Mouse (Mus musculus): ENCODE results near the gene Nap1l4. TPM values are rescaled to one million over a fixed set of nuclear protein-coding genes. Genes with fewer than 3 reads are reported as not detected.

Gene Nap1l4
- polyA plus RNA-seq, 1 experiment from 2014 or later, result 310 TPM

- H3K4me3 ChIP-seq, result no peak overlapping the region
- no peak for ATAC-seq (ENCODE audit: insufficient number of reproducible peaks, insufficient read depth, low FRiP score, low TSS enrichment)
These were observed 48.0 kb downstream of the Nap1l4 start for GRCm38 (mm10) chr7:143500912-143501311.

GRCm38 (mm10) chr7:143498584-143498983 is 50.3 kb downstream of the Nap1l4 start:
- no peak overlapping the region for H3K9ac ChIP-seq
- H3K27ac ChIP-seq, result no peak overlapping the region
- peaks cover 45% of the 10 kb centered on the region for H3K27me3 ChIP-seq
- no peak overlapping the region for H3K4me2 ChIP-seq (replicated peaks)
- H3K4me3 ChIP-seq, result no peak overlapping the region
- ATAC-seq (ENCODE audit: insufficient number of reproducible peaks, insufficient read depth, low FRiP score, low TSS enrichment), result no peak
- 89% methylated on average over 4 of the region's 4 CpGs for WGBS
- no peaks in the 10 kb centered on the region for H3K9me3 ChIP-seq
- H3K36me3 ChIP-seq, result no peaks in the 10 kb centered on the region
- H3K4me1 ChIP-seq, result peaks cover 12% of the 10 kb centered on the region

More at GRCm38 (mm10) chr7:143500912-143501311, 48.0 kb downstream of the Nap1l4 start:
- Histone ChIP-seq H3K9me3 (no peaks in the 10 kb centered on the region), H3K4me2 (replicated peaks) (no peak overlapping the region), H3K4me1 (peaks cover 12% of the 10 kb centered on the region), H3K9ac (no peak overlapping the region), H3K36me3 (no peaks in the 10 kb centered on the region), H3K27me3 (peaks cover 63% of the 10 kb centered on the region), H3K27ac (no peak overlapping the region)
- WGBS, result 58% methylated on average over 2 of the region's 2 CpGs

GRCm38 (mm10) chr7:143495104-143495961 is 53.6 kb downstream of the Nap1l4 start:
- no peaks in the 10 kb centered on the region for H3K9me3 ChIP-seq
- peaks cover 13% of the 10 kb centered on the region for H3K27me3 ChIP-seq
- H3K4me1 ChIP-seq, result no peaks in the 10 kb centered on the region
- no peaks in the 10 kb centered on the region for H3K36me3 ChIP-seq
- WGBS, result 78% methylated on average over 8 of the region's 8 CpGs
- H3K27ac ChIP-seq, result no peak overlapping the region
- no peak overlapping the region for H3K4me3 ChIP-seq
- no peak overlapping the region for H3K9ac ChIP-seq
- ATAC-seq (ENCODE audit: insufficient number of reproducible peaks, insufficient read depth, low FRiP score, low TSS enrichment), result no peak
- H3K4me2 ChIP-seq (replicated peaks), result no peak overlapping the region

GRCm38 (mm10) chr7:143493616-143494126 is 55.2 kb downstream of the Nap1l4 start:
- H3K4me3 ChIP-seq, result no peak overlapping the region
- no peak overlapping the region for H3K27ac ChIP-seq
- H3K36me3 ChIP-seq, result no peaks in the 10 kb centered on the region
- WGBS, result 80% methylated on average over 6 of the region's 6 CpGs
- peaks cover 3% of the 10 kb centered on the region; the same call in 1 of the 2 replicates for H3K27me3 ChIP-seq
- no peak for ATAC-seq (ENCODE audit: insufficient number of reproducible peaks, insufficient read depth, low FRiP score, low TSS enrichment)
- no peaks in the 10 kb centered on the region for H3K4me1 ChIP-seq
- H3K9me3 ChIP-seq, result no peaks in the 10 kb centered on the region
- H3K9ac ChIP-seq, result no peak overlapping the region
- H3K4me2 ChIP-seq (replicated peaks), result no peak overlapping the region

- no peak for ATAC-seq (ENCODE audit: insufficient number of reproducible peaks, insufficient read depth, low FRiP score, low TSS enrichment)
- H3K36me3 ChIP-seq, result no peaks in the 10 kb centered on the region
- WGBS, result 74% methylated on average over 6 of the region's 6 CpGs
- no peak overlapping the region for H3K27ac ChIP-seq
- H3K9me3 ChIP-seq, result no peaks in the 10 kb centered on the region
- peaks cover 3% of the 10 kb centered on the region; the same call in 1 of the 2 replicates for H3K27me3 ChIP-seq
- H3K9ac ChIP-seq, result no peak overlapping the region
- H3K4me1 ChIP-seq, result no peaks in the 10 kb centered on the region
- no peak overlapping the region for H3K4me3 ChIP-seq
- H3K4me2 ChIP-seq (replicated peaks), result no peak overlapping the region
These were observed 59.2 kb downstream of the Nap1l4 start for GRCm38 (mm10) chr7:143489735-143490134.

- Histone ChIP-seq H3K27ac (no peak overlapping the region), H3K4me3 (no peak overlapping the region), H3K27me3 (0 out of 2 replicates have a peak, but pooled peaks cover 3% of the 10 kb centered on the region), H3K9ac (no peak overlapping the region), H3K4me2 (replicated peaks) (no peak overlapping the region), H3K4me1 (peaks cover 7% of the 10 kb centered on the region; the same call in 1 of the 2 replicates), H3K36me3 (no peaks in the 10 kb centered on the region), H3K9me3 (no peaks in the 10 kb centered on the region)
- 6% methylated on average over 6 of the region's 6 CpGs for WGBS
- ATAC-seq (ENCODE audit: insufficient number of reproducible peaks, insufficient read depth, low FRiP score, low TSS enrichment), result no peak
These were observed 66.4 kb downstream of the Nap1l4 start for GRCm38 (mm10) chr7:143482541-143482940.

- 56% methylated on average over 5 of the region's 5 CpGs for WGBS
These were observed 67.0 kb downstream of the Nap1l4 start for GRCm38 (mm10) chr7:143481806-143482387.

GRCm38 (mm10) chr7:143480498-143480897 is 68.4 kb downstream of the Nap1l4 start:
- 36% methylated on average over 13 of the region's 13 CpGs for WGBS

More at GRCm38 (mm10) chr7:143481806-143482387, 67.0 kb downstream of the Nap1l4 start:
- no peaks in the 10 kb centered on the region for H3K9me3 ChIP-seq
- H3K4me3 ChIP-seq, result no peak overlapping the region
- H3K4me2 ChIP-seq (replicated peaks), result no peak overlapping the region
- no peak for ATAC-seq (ENCODE audit: insufficient number of reproducible peaks, insufficient read depth, low FRiP score, low TSS enrichment)
- H3K36me3 ChIP-seq, result no peaks in the 10 kb centered on the region
- no peak overlapping the region for H3K9ac ChIP-seq
- H3K27me3 ChIP-seq, result 0 out of 2 replicates have a peak, but pooled peaks cover 3% of the 10 kb centered on the region
- peaks cover 7% of the 10 kb centered on the region; the same call in 1 of the 2 replicates for H3K4me1 ChIP-seq
- H3K27ac ChIP-seq, result no peak overlapping the region

GRCm38 (mm10) chr7:143477800-143478199 is 71.1 kb downstream of the Nap1l4 start:
- Histone ChIP-seq H3K9me3 (no peaks in the 10 kb centered on the region), H3K36me3 (no peaks in the 10 kb centered on the region), H3K4me2 (replicated peaks) (no peak overlapping the region), H3K27me3 (0 out of 2 replicates have a peak, but pooled peaks cover 6% of the 10 kb centered on the region), H3K4me1 (peaks cover 6% of the 10 kb centered on the region; the same call in 1 of the 2 replicates), H3K4me3 (no peak overlapping the region), H3K9ac (no peak overlapping the region), H3K27ac (no peak overlapping the region)
- ATAC-seq (ENCODE audit: insufficient number of reproducible peaks, insufficient read depth, low FRiP score, low TSS enrichment), result no peak
- WGBS, result 86% methylated on average over 5 of the region's 5 CpGs

More at GRCm38 (mm10) chr7:143480498-143480897, 68.4 kb downstream of the Nap1l4 start:
- Histone ChIP-seq H3K4me1 (peaks cover 7% of the 10 kb centered on the region; the same call in 1 of the 2 replicates), H3K9me3 (no peaks in the 10 kb centered on the region), H3K27ac (no peak overlapping the region), H3K27me3 (0 out of 2 replicates have a peak, but pooled peaks cover 3% of the 10 kb centered on the region), H3K4me3 (no peak overlapping the region), H3K4me2 (replicated peaks) (no peak overlapping the region), H3K9ac (no peak overlapping the region), H3K36me3 (no peaks in the 10 kb centered on the region)
- ATAC-seq (ENCODE audit: insufficient number of reproducible peaks, insufficient read depth, low FRiP score, low TSS enrichment), result no peak

GRCm38 (mm10) chr7:143476702-143477335 is 72.1 kb downstream of the Nap1l4 start:
- H3K9ac ChIP-seq, result no peak overlapping the region
- H3K9me3 ChIP-seq, result no peaks in the 10 kb centered on the region
- no peak for ATAC-seq (ENCODE audit: insufficient number of reproducible peaks, insufficient read depth, low FRiP score, low TSS enrichment)
- 0 out of 2 replicates have a peak, but pooled peaks cover 6% of the 10 kb centered on the region for H3K27me3 ChIP-seq
- H3K4me3 ChIP-seq, result no peak overlapping the region
- no peaks in the 10 kb centered on the region for H3K36me3 ChIP-seq
- no peaks in the 10 kb centered on the region for H3K4me1 ChIP-seq
- 84% methylated on average over 3 of the region's 3 CpGs for WGBS
- H3K27ac ChIP-seq, result no peak overlapping the region
- H3K4me2 ChIP-seq (replicated peaks), result no peak overlapping the region

GRCm38 (mm10) chr7:143475876-143476275 is 73.0 kb downstream of the Nap1l4 start:
- Histone ChIP-seq H3K27me3 (0 out of 2 replicates have a peak, but pooled peaks cover 3% of the 10 kb centered on the region), H3K27ac (no peak overlapping the region), H3K4me2 (replicated peaks) (no peak overlapping the region), H3K4me1 (no peaks in the 10 kb centered on the region), H3K9ac (no peak overlapping the region), H3K9me3 (no peaks in the 10 kb centered on the region), H3K4me3 (no peak overlapping the region), H3K36me3 (no peaks in the 10 kb centered on the region)
- WGBS, result 76% methylated on average over 11 of the region's 11 CpGs
- no peak for ATAC-seq (ENCODE audit: insufficient number of reproducible peaks, insufficient read depth, low FRiP score, low TSS enrichment)
